Mouse (Mus musculus) liver, embryonic 14.5 days (tissue): Measurements from ENCODE around the gene Cilp. TPM values are rescaled to one million over a fixed set of nuclear protein-coding genes. Genes with fewer than 3 reads are reported as not detected.

Experiments
- ATAC-seq: fragments of 200-750 bp; cut with Nextera tagmentation; 2 replicates; pipeline ENCODE4 v1.8.0; 2017; ENCODE audit warnings: moderate number of reproducible peaks, mild to moderate bottlenecking, moderate library complexity; ENCODE audit not compliant: insufficient read depth
- DNase-seq, 3 experiments: peaks; one replicate each; pipeline ENCODE4 v3.0.0-alpha.2; 2012 to 2013; ENCODE audit warnings: low read depth in 3 of 3, low spot score in 3 of 3
- H3K27ac ChIP-seq: fragments of 300-500 bp; sonication (generic); 2 replicates; pipeline ENCODE4 v1.5.1; 2014; ENCODE audit warnings: moderate library complexity, mild to moderate bottlenecking, control low read depth, inconsistent platforms
- H3K27me3 ChIP-seq: fragments of 300-500 bp; sonication (generic); 2 replicates; pipeline ENCODE4 v1.6.1; 2014; ENCODE audit warnings: mild to moderate bottlenecking, low read length, moderate library complexity; ENCODE audit not compliant: control insufficient read depth, insufficient read depth
- H3K36me3 ChIP-seq: fragments of 300-500 bp; sonication (generic); replicated peaks from 2 replicates; pipeline ENCODE4 v1.6.1; 2014; ENCODE audit warnings: low read depth; ENCODE audit not compliant: control insufficient read depth, insufficient read depth
- H3K4me1 ChIP-seq, 2 experiments: fragments of 200-500 bp in 1 of 2; fragments of 300-500 bp in 1 of 2; sonication (generic) in 1 of 2; replicated peaks; 2 replicates each; pipeline ENCODE4 v1.6.1; 2012 to 2014; ENCODE audit warnings: antibody characterized with exemption in 1 of 2, inconsistent platforms in 1 of 2, low read length in 1 of 2; ENCODE audit not compliant: control insufficient read depth in 2 of 2, insufficient read depth in 2 of 2
- H3K4me2 ChIP-seq: fragments of 300-500 bp; sonication (generic); 2 replicates; pipeline ENCODE4 v1.6.1; 2014; ENCODE audit warnings: low read depth, mild to moderate bottlenecking, control low read depth, moderate library complexity
- H3K4me3 ChIP-seq, 2 experiments: fragments of 200-500 bp in 1 of 2; fragments of 300-500 bp in 1 of 2; sonication (generic) in 1 of 2; 2 replicates each; pipeline ENCODE4 v1.5.1; 2012 to 2014; ENCODE audit warnings: low read depth in 2 of 2, low read length in 2 of 2, mild to moderate bottlenecking in 2 of 2, control low read depth in 1 of 2, inconsistent platforms in 1 of 2, moderate library complexity in 1 of 2; ENCODE audit not compliant: insufficient read depth in 1 of 2
- H3K9ac ChIP-seq: fragments of 300-500 bp; sonication (generic); replicated peaks from 2 replicates; pipeline ENCODE4 v1.6.1; 2014; ENCODE audit warnings: mild to moderate bottlenecking, control low read depth, moderate library complexity
- H3K9me3 ChIP-seq: fragments of 300-500 bp; sonication (generic); 2 replicates; pipeline ENCODE4 v1.6.1; 2016; ENCODE audit warnings: low read length, mixed read lengths; ENCODE audit not compliant: control insufficient read depth
- CTCF ChIP-seq: IDR thresholded peaks from 2 replicates; pipeline ENCODE4 v1.5.1; 2016; ENCODE audit warnings: antibody characterized with exemption, low read depth, control low read depth
- EP300 ChIP-seq: IDR thresholded peaks from 2 replicates; pipeline ENCODE4 v1.6.1; 2016; ENCODE audit warnings: antibody characterized with exemption, low read depth
- WGBS: fragments of 180-500 bp; shearing (Covaris S2); extraction: QIAGEN DNeasy Blood & Tissue Kit; methylation state at CpG from one replicate; pipeline ENCODE4 v1.1.7; 2014; ENCODE audit not compliant: insufficient replicate concordance; 5-methylcytosine and 5-hydroxymethylcytosine counted together
- polyA plus RNA-seq, 2 experiments: library from polyadenylated mRNA; depleted of rRNA in 1 of 2; stranded (reverse) in 1 of 2; unstranded in 1 of 2; fragments of >200 nt; fragmentation: Nextera tagmentation in 1 of 2; extraction: Ambion mirVana in 1 of 2; gene quantifications; 2 replicates each; pipeline versions ENCODE4 v1.2.1 to v1.2.3; 2012 to 2014

The Cilp gene
- polyA plus RNA-seq, 2 experiments: 0.01 TPM; not detected in 1

DNA sequence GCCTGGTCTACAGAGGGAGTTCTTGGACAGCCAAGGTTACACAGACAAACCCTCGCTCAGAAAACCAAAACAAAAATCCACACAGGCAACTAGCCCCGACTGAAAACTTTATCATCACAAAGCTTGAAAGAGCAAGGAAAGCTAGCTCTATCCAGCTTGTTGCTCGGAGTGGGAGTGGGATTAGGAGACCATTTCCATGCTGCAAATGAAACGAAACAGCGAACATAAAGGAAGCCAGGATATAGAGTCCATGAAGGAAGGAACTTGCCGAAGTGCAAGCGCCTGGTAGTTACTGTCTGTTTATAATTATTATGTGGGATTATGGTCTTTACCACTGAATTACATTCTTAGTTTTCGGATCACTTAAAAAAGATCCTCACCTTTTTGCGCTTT, 28.6 kb downstream of the Cilp start:
- Histone ChIP-seq H3K27ac (peak overlapping the region; percentile 64), H3K36me3 (no peaks in the 10 kb centered on the region), H3K4me3 (peak overlapping the region; percentile 94 to 95), H3K9ac (peak overlapping the region; percentile 74), H3K4me2 (peak overlapping the region; percentile 74), H3K27me3 (no peaks in the 10 kb centered on the region), H3K4me1 (peaks cover 14 to 18% of the 10 kb centered on the region in 2 experiments), H3K9me3 (no peaks in the 10 kb centered on the region)
- ATAC-seq (peak; percentile 9; the same call in 1 of the 2 replicates), DNase-seq (peak in 2 of 3 experiments; percentile 11 to 32)
- no peak for TF ChIP-seq CTCF
- TF ChIP-seq EP300: no peak
- WGBS: under 1% methylated on average over 9 of the region's 9 CpGs

GRCm38 (mm10) chr9:65293973-65294715, 29.2 kb downstream of the Cilp start, which contains the start of gene Clpx:
Clpx (plus strand) TSS chr9:65294260.
- under 1% methylated on average over 71 of the region's 71 CpGs for WGBS
- Histone ChIP-seq H3K9me3 (no peaks in the 10 kb centered on the region), H3K4me1 (peaks cover 14 to 18% of the 10 kb centered on the region in 2 experiments), H3K4me3 (peak within 1 kb of the TSS; percentile 94 to 95), H3K4me2 (peak within 1 kb of the TSS; percentile 84), H3K27me3 (no peaks in the 10 kb centered on the region), H3K9ac (peak within 1 kb of the TSS; percentile 97), H3K36me3 (no peaks in the 10 kb centered on the region), H3K27ac (peak within 1 kb of the TSS; percentile 64)
- no peak for TF ChIP-seq EP300
- TF ChIP-seq CTCF: peak; percentile 43
- ATAC-seq (peak; percentile 98), DNase-seq (peak; percentile 98 to 99 (median 98))

- WGBS: 2% methylated on average over 28 of the region's 28 CpGs
- ATAC-seq: peak; percentile 29; the same call in 1 of the 2 replicates
- peaks cover 3% of the 10 kb centered on the region for H3K36me3 ChIP-seq
- H3K27ac ChIP-seq: peak overlapping the region; percentile 56
- DNase-seq: peak in 2 of 3 experiments; percentile 18 to 27
- H3K9me3 ChIP-seq: no peaks in the 10 kb centered on the region
- peak overlapping the region; percentile 84 for H3K4me2 ChIP-seq
- H3K27me3 ChIP-seq: no peaks in the 10 kb centered on the region
- peak overlapping the region; percentile 80 to 95 for H3K4me3 ChIP-seq
- H3K9ac ChIP-seq: peak overlapping the region; percentile 97
- peaks cover 14 to 18% of the 10 kb centered on the region in 2 experiments for H3K4me1 ChIP-seq
- TF ChIP-seq CTCF (no peak), EP300 (no peak)
Measured at GRCm38 (mm10) chr9:65294716-65295378, 29.9 kb downstream of the Cilp start.

- Histone ChIP-seq H3K27me3 (no peaks in the 10 kb centered on the region), H3K4me1 (peaks cover 14 to 18% of the 10 kb centered on the region in 2 experiments), H3K4me2 (no peak overlapping the region), H3K9ac (no peak overlapping the region), H3K36me3 (peaks cover 17% of the 10 kb centered on the region), H3K4me3 (no peak overlapping the region), H3K27ac (no peak overlapping the region), H3K9me3 (no peaks in the 10 kb centered on the region)
- TF ChIP-seq EP300 (no peak), CTCF (no peak)
- ATAC-seq (no peak), DNase-seq (no peak)
- 89% methylated on average over 2 of the region's 2 CpGs for WGBS
Measured at GRCm38 (mm10) chr9:65297056-65297455, 32.1 kb downstream of the Cilp start.

- no peak for DNase-seq
- no peak for ATAC-seq
- WGBS: 86% methylated on average over 3 of the region's 3 CpGs
Measured at GRCm38 (mm10) chr9:65298761-65299160, 33.8 kb downstream of the Cilp start.

More at GRCm38 (mm10) chr9:65298761-65299160, 33.8 kb downstream of the Cilp start:
- Histone ChIP-seq H3K4me1 (peaks cover 2 to 6% of the 10 kb centered on the region in 2 experiments; a peak in 1 of 4 replicates), H3K4me2 (no peak overlapping the region), H3K27ac (no peak overlapping the region), H3K9me3 (no peaks in the 10 kb centered on the region), H3K9ac (no peak overlapping the region), H3K27me3 (no peaks in the 10 kb centered on the region), H3K4me3 (no peak overlapping the region), H3K36me3 (peaks cover 32% of the 10 kb centered on the region)
- no peak for TF ChIP-seq EP300
- no peak for TF ChIP-seq CTCF
